Mouse (Mus musculus) MEL (cell line): ENCODE measurements around the gene Tlr6. TPM values are rescaled to one million over a fixed set of nuclear protein-coding genes. Genes with fewer than 3 reads are reported as not detected.
A peak's percentile ranks its signal among the peaks of the same experiment; 100 is the strongest.

Source experiments
- DNase-seq: peaks from one replicate; pipeline ENCODE4 v3.0.0; 2011; ENCODE audit warnings: low read depth, low spot score
- H3K27ac ChIP-seq: 2 replicates; pipeline ENCODE4 v1.5.1; 2012; ENCODE audit warnings: low read depth, mild to moderate bottlenecking, control low read depth, low read length, moderate library complexity; ENCODE audit not compliant: control insufficient read depth
- H3K27me3 ChIP-seq, 2 experiments: fragments of 150-350 bp in 1 of 2; sonication (generic) in 1 of 2; 2 replicates each; pipeline ENCODE4 v1.6.1; 2012; ENCODE audit warnings: low read length in 2 of 2, mild to moderate bottlenecking in 2 of 2, improper control_type of control experiment in 1 of 2, moderate library complexity in 1 of 2; ENCODE audit not compliant: insufficient read depth in 2 of 2, control insufficient read depth in 1 of 2
- H3K36me3 ChIP-seq, 2 experiments: 2 replicates each; pipeline ENCODE4 v1.6.1; 2012 to 2014; ENCODE audit warnings: low read length in 2 of 2, improper control_type of control experiment in 1 of 2, inconsistent platforms in 1 of 2, mild to moderate bottlenecking in 1 of 2; ENCODE audit not compliant: insufficient read depth in 2 of 2, control insufficient read depth in 1 of 2
- H3K4me1 ChIP-seq, 2 experiments: fragments of 150-350 bp in 1 of 2; sonication (generic) in 1 of 2; 2 replicates each; pipeline ENCODE4 v1.6.1; 2012; ENCODE audit warnings: low read length in 2 of 2, improper control_type of control experiment in 1 of 2, mild to moderate bottlenecking in 1 of 2; ENCODE audit not compliant: insufficient read depth in 2 of 2, control insufficient read depth in 1 of 2
- H3K4me3 ChIP-seq, 2 experiments: fragments of 150-350 bp in 1 of 2; sonication (generic) in 1 of 2; 2 replicates each; pipeline ENCODE4 v1.5.1; 2012; ENCODE audit warnings: low read depth in 2 of 2, low read length in 2 of 2, mild to moderate bottlenecking in 2 of 2, moderate library complexity in 2 of 2, control low read depth in 1 of 2, improper control_type of control experiment in 1 of 2; ENCODE audit not compliant: control insufficient read depth in 1 of 2, insufficient read depth in 1 of 2
- H3K79me2 ChIP-seq: 2 replicates; pipeline ENCODE4 v1.6.1; 2012; ENCODE audit warnings: mild to moderate bottlenecking, low read length, moderate library complexity; ENCODE audit not compliant: control insufficient read depth, poor library complexity, insufficient read depth
- H3K9ac ChIP-seq: 2 replicates; pipeline ENCODE4 v1.6.1; 2012; ENCODE audit warnings: low read depth, mild to moderate bottlenecking, control low read depth, low read length, moderate library complexity; ENCODE audit not compliant: control insufficient read depth, poor library complexity, severe bottlenecking
- H3K9me3 ChIP-seq: fragments of 150-350 bp; sonication (generic); replicated peaks from 2 replicates; pipeline ENCODE4 v1.6.1; 2012; ENCODE audit warnings: mild to moderate bottlenecking, low read length, improper control_type of control experiment, moderate library complexity; ENCODE audit not compliant: insufficient read depth
- BHLHE40 ChIP-seq: IDR thresholded peaks from 2 replicates; pipeline ENCODE4 v1.6.1; 2012; ENCODE audit warnings: low read depth, mild to moderate bottlenecking, inconsistent platforms, low read length, improper control_type of control experiment, borderline replicate concordance
- CHD2 ChIP-seq: IDR thresholded peaks from 2 replicates; pipeline ENCODE4 v1.6.1; 2011; ENCODE audit warnings: low read length, improper control_type of control experiment
- CTCF ChIP-seq, 3 experiments: IDR thresholded peaks in 2 of 3; conservative IDR thresholded peaks in 1 of 3; 2 replicates each; pipeline ENCODE4 v1.5.1; 2011 to 2012; ENCODE audit warnings: low read length in 3 of 3, low read depth in 2 of 3, mild to moderate bottlenecking in 2 of 3, improper control_type of control experiment in 1 of 3, inconsistent platforms in 1 of 3, mixed read lengths in 1 of 3, moderate library complexity in 1 of 3; ENCODE audit not compliant: control insufficient read depth in 1 of 3, insufficient read depth in 1 of 3, poor library complexity in 1 of 3, severe bottlenecking in 1 of 3
- E2F4 ChIP-seq: IDR thresholded peaks from 2 replicates; pipeline ENCODE4 v1.6.1; 2011; ENCODE audit warnings: low read depth, low read length, improper control_type of control experiment, borderline replicate concordance
- ELF1 ChIP-seq: IDR thresholded peaks from 2 replicates; pipeline ENCODE4 v1.6.1; 2014; ENCODE audit warnings: low read depth, mild to moderate bottlenecking, inconsistent platforms, low read length, improper control_type of control experiment, moderate library complexity
- ETS1 ChIP-seq: IDR thresholded peaks from 2 replicates; pipeline ENCODE4 v1.6.1; 2012; ENCODE audit warnings: low read depth, mild to moderate bottlenecking, inconsistent platforms, low read length, improper control_type of control experiment, moderate library complexity
- GATA1 ChIP-seq: IDR thresholded peaks from 2 replicates; pipeline ENCODE4 v1.6.1; 2011; ENCODE audit warnings: low read depth, low read length, improper control_type of control experiment
- KAT2A ChIP-seq: conservative IDR thresholded peaks from 2 replicates; pipeline ENCODE4 v1.6.1; 2012; ENCODE audit warnings: low read depth, low read length, improper control_type of control experiment, inconsistent platforms
- MAX ChIP-seq: IDR thresholded peaks from 2 replicates; pipeline ENCODE4 v1.6.1; 2011; ENCODE audit warnings: low read length, improper control_type of control experiment
- NELFE ChIP-seq: IDR thresholded peaks from 2 replicates; pipeline ENCODE4 v1.6.1; 2011; ENCODE audit warnings: low read depth, low read length, improper control_type of control experiment
- POLR2AphosphoS2 ChIP-seq: IDR thresholded peaks from 2 replicates; pipeline ENCODE4 v1.6.1; 2011; ENCODE audit warnings: low read length, improper control_type of control experiment
- POLR2AphosphoS5 ChIP-seq: IDR thresholded peaks from 2 replicates; pipeline ENCODE4 v1.6.1; 2012; ENCODE audit warnings: low read depth, borderline replicate concordance, mild to moderate bottlenecking, inconsistent platforms, low read length, moderate library complexity, mixed read lengths
- RAD21 ChIP-seq: IDR thresholded peaks from 2 replicates; pipeline ENCODE4 v1.6.1; 2011; ENCODE audit warnings: mild to moderate bottlenecking, low read depth, low read length, improper control_type of control experiment
- RCOR1 ChIP-seq: IDR thresholded peaks from 2 replicates; pipeline ENCODE4 v1.6.1; 2012; ENCODE audit warnings: low read depth, mild to moderate bottlenecking, inconsistent platforms, low read length, improper control_type of control experiment
- SMC3 ChIP-seq: IDR thresholded peaks from 2 replicates; pipeline ENCODE4 v1.6.1; 2011; ENCODE audit warnings: low read depth, low read length, improper control_type of control experiment
- TBP ChIP-seq: IDR thresholded peaks from 2 replicates; pipeline ENCODE4 v1.8.0; 2011; ENCODE audit warnings: low read depth, low read length, improper control_type of control experiment
- USF1 ChIP-seq: IDR thresholded peaks from 2 replicates; pipeline ENCODE4 v1.6.1; 2014; ENCODE audit warnings: low read depth, mild to moderate bottlenecking, inconsistent platforms, low read length, improper control_type of control experiment, moderate library complexity
- ZC3H11A ChIP-seq: IDR thresholded peaks from 2 replicates; pipeline ENCODE4 v1.6.1; 2012; ENCODE audit warnings: low read depth, mild to moderate bottlenecking, inconsistent platforms, low read length, improper control_type of control experiment
- ZNF384 ChIP-seq: IDR thresholded peaks from 2 replicates; pipeline ENCODE4 v1.6.1; 2012; ENCODE audit warnings: low read depth, mild to moderate bottlenecking, inconsistent platforms, low read length, improper control_type of control experiment
- polyA plus RNA-seq, 2 experiments: library from polyadenylated mRNA; stranded (reverse) in 1 of 2; unstranded in 1 of 2; fragments of >175 nt in 1 of 2; fragments of >200 nt in 1 of 2; gene quantifications; 2 replicates each; pipeline versions ENCODE4 v1.2.1 to v1.2.4; 2012; ENCODE audit warnings: low replicate concordance in 2 of 2, low read depth in 1 of 2; ENCODE audit not compliant: insufficient read length in 2 of 2, insufficient read depth in 1 of 2, missing spikeins in 1 of 2
- total RNA-seq: library from RNA; depleted of rRNA; stranded (reverse); fragments of 300-350 nt; gene quantifications from 2 replicates; pipeline ENCODE4 v1.2.3, GENCODE M21; 2012

Gene Tlr6
- total and polyA plus RNA-seq, 3 experiments, result 0.19 to 0.36 TPM; not detected in 1

DNA sequence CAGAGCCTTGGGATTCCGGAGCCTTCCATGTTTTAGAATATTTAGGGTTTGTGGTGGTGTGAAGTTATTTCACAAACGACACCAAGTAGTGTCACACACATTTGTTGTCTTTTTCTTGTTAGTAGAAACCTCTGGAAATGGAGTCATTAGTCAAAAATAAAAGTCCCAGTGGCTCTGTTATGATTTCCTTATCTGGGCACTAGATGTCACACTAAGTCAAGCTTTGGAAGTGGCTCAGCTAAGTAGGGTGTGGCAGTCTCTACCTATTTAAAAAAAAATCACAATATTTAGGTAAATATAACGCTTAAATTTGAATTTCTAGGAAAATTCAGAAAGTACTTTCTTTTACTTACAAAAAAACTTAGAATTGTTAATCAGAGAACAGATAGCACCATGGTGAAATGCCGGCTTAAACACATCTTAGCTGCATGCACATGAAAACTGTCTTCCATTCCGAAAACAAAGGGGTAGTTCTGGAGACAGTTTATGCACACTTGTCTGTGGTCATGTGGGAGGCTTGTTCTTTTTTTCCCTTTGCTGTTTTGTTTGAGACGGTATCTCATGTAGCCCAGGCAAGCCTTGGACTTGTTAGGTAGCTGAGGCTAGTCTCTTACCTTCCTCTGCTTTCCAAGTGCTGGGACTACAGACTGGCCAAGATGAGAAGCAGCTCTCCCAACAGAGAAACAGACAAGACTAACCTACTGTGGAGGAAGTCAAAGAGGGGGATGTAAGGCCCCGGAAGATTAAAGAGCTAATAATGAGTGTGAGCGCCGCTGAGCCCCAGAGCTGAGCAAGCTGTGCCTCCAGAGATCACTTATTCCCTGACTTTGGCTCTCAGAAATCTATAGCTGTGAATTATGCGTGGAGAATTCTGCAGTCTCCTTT, 43.3 kb upstream of the Tlr6 start:
- Histone ChIP-seq H3K27me3 (peaks cover 0 to 1% of the 10 kb centered on the region in 2 experiments; a peak in 1 of 4 replicates), H3K36me3 (no peaks in the 10 kb centered on the region), H3K4me3 (no peak overlapping the region), H3K9ac (no peak overlapping the region), H3K9me3 (no peaks in the 10 kb centered on the region), H3K4me1 (no peaks in the 10 kb centered on the region), H3K27ac (no peak overlapping the region), H3K79me2 (no peaks in the 10 kb centered on the region)
- DNase-seq, result peak; percentile 46
- TF ChIP-seq GATA1 (no peak), RAD21 (peak; percentile 91), USF1 (no peak), CHD2 (no peak), CTCF (IDR thresholded peaks at IDR 0.05 in 2 of 3, conservative IDR thresholded peaks at IDR 0.05 in 1 of 3; ENCODE audit: control insufficient read depth in 1 of 3, insufficient read depth in 1 of 3, low read depth in 2 of 3, low read length in 3 of 3, poor library complexity in 1 of 3, severe bottlenecking in 1 of 3) (peak; percentile 20 to 73 (median 37)), ETS1 (no peak), KAT2A (no peak), ZC3H11A (peak; percentile 82), MAX (no peak), SMC3 (peak; percentile 79), ZNF384 (peak; percentile 68)
- TF ChIP-seq, all 39 proteins: peak for 5

DNA sequence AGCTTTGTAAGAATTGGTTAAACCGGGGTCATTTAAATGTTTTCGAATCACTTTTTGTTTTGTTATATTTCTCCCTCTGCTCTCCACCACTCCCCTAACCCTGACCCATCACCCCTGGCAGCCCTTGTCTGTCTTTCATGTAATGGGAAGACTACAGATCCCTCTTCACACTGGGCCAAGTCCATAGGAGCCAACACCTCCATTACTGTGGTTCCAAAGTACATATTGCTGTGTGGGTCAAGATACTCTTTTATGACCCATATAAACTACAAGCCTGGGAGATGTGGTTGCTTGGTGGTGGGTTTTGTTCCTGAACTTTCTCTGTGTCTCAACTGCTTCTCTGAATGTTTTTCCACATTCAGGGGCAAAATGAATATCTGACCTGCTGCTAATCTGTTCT, 35.5 kb upstream of the Tlr6 start:
- Histone ChIP-seq H3K36me3 (no peaks in the 10 kb centered on the region), H3K9me3 (no peaks in the 10 kb centered on the region), H3K27ac (no peak overlapping the region), H3K4me3 (no peak overlapping the region), H3K4me1 (no peaks in the 10 kb centered on the region), H3K79me2 (no peaks in the 10 kb centered on the region), H3K27me3 (peaks cover 0 to 1% of the 10 kb centered on the region in 2 experiments; a peak in 3 of 4 replicates), H3K9ac (no peak overlapping the region)
- no peak for DNase-seq
- TF ChIP-seq ELF1 (no peak), E2F4 (no peak), POLR2AphosphoS2 (no peak), TBP (no peak), BHLHE40 (no peak), RCOR1 (no peak), NELFE (no peak), MAX (no peak), POLR2AphosphoS5 (no peak)
